Comparison of ENCODE assay signal across 24 mouse cellular contexts in genomic region chr6:141149170-141149917, GRCm38 (mm10).
DNase-seq lines count a peak whose midpoint lies in the region; ATAC-seq and TF ChIP-seq lines count a peak whose summit lies in the region.
"Had no signal": no experiment of that assay in that cellular context is flagged by ENCODE, and none has a peak within 500 bp of the region (broad histone marks: within the 10 kb centered on the region; RNA-seq: fewer than 3 reads in every experiment).

No protein-coding gene starts in this region.

- TF ChIP-seq CTCF in stomach, postnatal 0 days (IDR thresholded peaks at IDR 0.05; ENCODE audit: low read depth) = no peak

- H3K4me1 ChIP-seq in intestine, embryonic 14.5 days (replicated peaks; ENCODE audit: control insufficient read depth, insufficient read depth, low read length) = no peaks in the 10 kb centered on the region
- peaks cover 5% of the 10 kb centered on the region; the same call in 1 of the 2 replicates for H3K4me1 ChIP-seq in intestine, embryonic 16.5 days (ENCODE audit: control insufficient read depth, insufficient read depth, low read length)
- H3K4me1 ChIP-seq in stomach, postnatal 0 days (replicated peaks; ENCODE audit: control insufficient read depth, insufficient read depth) = no peaks in the 10 kb centered on the region
- H3K4me1 ChIP-seq: embryonic facial prominence, embryonic 13.5 days; embryonic facial prominence, embryonic 15.5 days had no signal

- H3K4me3 ChIP-seq in intestine, embryonic 14.5 days (ENCODE audit: low read depth, low read length) = no peak overlapping the region
- no peak overlapping the region for H3K4me3 ChIP-seq in intestine, embryonic 16.5 days (ENCODE audit: low read length)
- no peak overlapping the region for H3K4me3 ChIP-seq in stomach, postnatal 0 days (ENCODE audit: low read depth, low read length)
- H3K4me3 ChIP-seq: embryonic facial prominence, embryonic 13.5 days; embryonic facial prominence, embryonic 15.5 days; erythroblast, embryonic 14.5 days; forebrain, embryonic 10.5 days; forebrain, embryonic 12.5 days had no signal

- H3K36me3 ChIP-seq in intestine, embryonic 14.5 days (ENCODE audit: control insufficient read depth, insufficient read depth, low read length) = no peaks in the 10 kb centered on the region
- H3K36me3 ChIP-seq in intestine, embryonic 16.5 days (ENCODE audit: control insufficient read depth, insufficient read depth, low read length) = no peaks in the 10 kb centered on the region
- no peaks in the 10 kb centered on the region for H3K36me3 ChIP-seq in stomach, postnatal 0 days (ENCODE audit: control insufficient read depth, insufficient read depth, low read length)
- H3K36me3 ChIP-seq: embryonic facial prominence, embryonic 13.5 days; embryonic facial prominence, embryonic 15.5 days; forebrain, embryonic 10.5 days; forebrain, embryonic 12.5 days had no signal

- no peak overlapping the region for H3K9ac ChIP-seq in intestine, embryonic 14.5 days (ENCODE audit: low read length)
- no peak overlapping the region for H3K9ac ChIP-seq in intestine, embryonic 16.5 days (ENCODE audit: low read depth, low read length)
- no peak overlapping the region for H3K9ac ChIP-seq in stomach, postnatal 0 days (ENCODE audit: low read length)
- H3K9ac ChIP-seq: embryonic facial prominence, embryonic 13.5 days; embryonic facial prominence, embryonic 15.5 days; forebrain, embryonic 12.5 days had no signal

- no peak overlapping the region for H3K4me2 ChIP-seq in intestine, embryonic 14.5 days (ENCODE audit: low read length)
- no peak overlapping the region for H3K4me2 ChIP-seq in intestine, embryonic 16.5 days (ENCODE audit: low read depth, low read length)
- H3K4me2 ChIP-seq in stomach, postnatal 0 days (replicated peaks; ENCODE audit: low read depth) = no peak overlapping the region
- H3K4me2 ChIP-seq: embryonic facial prominence, embryonic 13.5 days; embryonic facial prominence, embryonic 15.5 days; forebrain, embryonic 12.5 days had no signal

- peak; percentile 89 for ATAC-seq in intestine, embryonic 14.5 days (replicated peaks; ENCODE audit: low FRiP score, low TSS enrichment, low read depth)
- peak; percentile 98 for ATAC-seq in intestine, embryonic 16.5 days
- peak; percentile 71; the same call in 1 of the 2 replicates for ATAC-seq in stomach, postnatal 0 days (ENCODE audit: low FRiP score, low TSS enrichment)
- no peak for ATAC-seq in megakaryocyte progenitor cell, adult 5-6 weeks (replicated peaks; ENCODE audit: poor library complexity)
- ATAC-seq: forebrain, embryonic 16.5 days; Patski had no signal

- WGBS in intestine, embryonic 14.5 days = 65% methylated on average over 12 of the region's 12 CpGs
- WGBS in intestine, embryonic 16.5 days = 61% methylated on average over 12 of the region's 12 CpGs
- WGBS in large intestine, adult 2 months = 47% methylated on average over 12 of the region's 12 CpGs
- 71% methylated on average over 12 of the region's 12 CpGs for WGBS in stomach, postnatal 0 days

- no peak overlapping the region for H3K27ac ChIP-seq in intestine, embryonic 14.5 days (ENCODE audit: low read depth)
- H3K27ac ChIP-seq in intestine, embryonic 16.5 days (ENCODE audit: low read length) = peak overlapping the region; percentile 71
- no peak overlapping the region for H3K27ac ChIP-seq in stomach, postnatal 0 days (replicated peaks)
- H3K27ac ChIP-seq: embryonic facial prominence, embryonic 13.5 days; embryonic facial prominence, embryonic 15.5 days; forebrain, embryonic 10.5 days; forebrain, embryonic 12.5 days had no signal

- TF ChIP-seq EP300 in stomach, postnatal 0 days (optimal IDR thresholded peaks at IDR 0.05) = no peak

- no peak for DNase-seq in intestine, embryonic 14.5 days (ENCODE audit: low spot score)
- DNase-seq in large intestine, adult 2 months (ENCODE audit: low read depth, low spot score) = peak; percentile 18
- DNase-seq in stomach, postnatal 0 days (ENCODE audit: low spot score) = no peak
- DNase-seq in T-cell, adult 2 months (ENCODE audit: low spot score) = no peak
- no peak for DNase-seq in kidney, postnatal 25 days
- DNase-seq: adrenal gland, adult 2 months; adrenal gland, postnatal 10 days; adrenal gland, postnatal 25 days; B cell, adult 2 months; cerebellum, adult 11-12 months; cerebellum, adult 2 months; cerebellum, adult 9-11 months; cerebellum, postnatal 14 days; cerebellum, postnatal 36 days; embryo, embryonic 11 days had no signal

- no peaks in the 10 kb centered on the region for H3K9me3 ChIP-seq in intestine, embryonic 14.5 days (ENCODE audit: control insufficient read depth, low read length)
- no peaks in the 10 kb centered on the region for H3K9me3 ChIP-seq in intestine, embryonic 16.5 days (ENCODE audit: control insufficient read depth, low read length)
- no peaks in the 10 kb centered on the region for H3K9me3 ChIP-seq in stomach, postnatal 0 days (ENCODE audit: control insufficient read depth, low read length)
- H3K9me3 ChIP-seq: embryonic facial prominence, embryonic 13.5 days; embryonic facial prominence, embryonic 15.5 days; forebrain, embryonic 10.5 days; forebrain, embryonic 12.5 days had no signal

- H3K27me3 ChIP-seq in intestine, embryonic 14.5 days (replicated peaks; ENCODE audit: control insufficient read depth, insufficient read depth, low read length) = no peaks in the 10 kb centered on the region
- H3K27me3 ChIP-seq in intestine, embryonic 16.5 days (replicated peaks; ENCODE audit: control insufficient read depth, insufficient read depth, low read length) = no peaks in the 10 kb centered on the region
- no peaks in the 10 kb centered on the region for H3K27me3 ChIP-seq in stomach, postnatal 0 days (ENCODE audit: control insufficient read depth, insufficient read depth, low read length)
- H3K27me3 ChIP-seq: embryonic facial prominence, embryonic 13.5 days; embryonic facial prominence, embryonic 15.5 days; forebrain, embryonic 12.5 days; Patski had no signal
